Mouse (Mus musculus): ENCODE data around the gene Wwox.

- no peak for TF ChIP-seq CTCF (IDR thresholded peaks at IDR 0.05; ENCODE audit: insufficient read depth, low read depth, low read length)
- no peak for TF ChIP-seq POLR2A (IDR thresholded peaks at IDR 0.05; ENCODE audit: insufficient read depth, low read depth, low read length)
Observed at GRCm38 (mm10) chr8:115243465-115244027, 804.1 kb downstream of the Wwox start.
